Mouse (Mus musculus): ENCODE measurements around the gene Tnnc2. TPM values are rescaled to one million over a fixed set of nuclear protein-coding genes. Genes with fewer than 3 reads are reported as not detected.
A peak's percentile ranks its signal among the peaks of the same experiment; 100 is the strongest.

The Tnnc2 gene
- polyA plus RNA-seq, 1 experiment, result not detected

- H3K4me3 ChIP-seq (ENCODE audit: extremely low read depth, insufficient read depth, insufficient read length), result peak within 1 kb of the TSS; percentile 97
- H3K27ac ChIP-seq (ENCODE audit: insufficient read depth, low read length), result peak within 1 kb of the TSS; percentile 84
- WGBS, result 1% methylated on average over 32 of the region's 32 CpGs
- H3K36me3 ChIP-seq (ENCODE audit: control insufficient read depth, insufficient read depth, low read length), result peaks cover 25% of the 10 kb centered on the region
- peak; percentile 93 to 99 for DNase-seq (ENCODE audit: low read depth in 1 of 2, low spot score in 2 of 2)
- no peak for TF ChIP-seq CTCF (IDR thresholded peaks at IDR 0.05; ENCODE audit: extremely low read depth, insufficient read depth, insufficient read length, insufficient replicate concordance)
- peak; percentile 73 for TF ChIP-seq POLR2A (IDR thresholded peaks at IDR 0.05; ENCODE audit: low read depth, low read length)
- no peaks in the 10 kb centered on the region for H3K4me1 ChIP-seq (ENCODE audit: control insufficient read depth, insufficient read depth, insufficient read length)
- H3K27me3 ChIP-seq (ENCODE audit: control insufficient read depth, insufficient read depth, low read length), result no peaks in the 10 kb centered on the region
These were observed 42.9 kb upstream of the Tnnc2 start, which contains the start of gene Zswim1 for GRCm38 (mm10) chr2:164822636-164823165. Gene Zswim1 (plus strand): TSS chr2:164822686.

- 92% methylated on average over 6 of the region's 6 CpGs for WGBS
These were observed 41.3 kb upstream of the Tnnc2 start for GRCm38 (mm10) chr2:164821060-164821459.

GRCm38 (mm10) chr2:164817703-164818102 is 37.9 kb upstream of the Tnnc2 start:
- Histone ChIP-seq H3K36me3 (ENCODE audit: control insufficient read depth, insufficient read depth, low read length) (peaks cover 6% of the 10 kb centered on the region; the same call in 1 of the 2 replicates), H3K27me3 (ENCODE audit: control insufficient read depth, insufficient read depth, low read length) (no peaks in the 10 kb centered on the region), H3K4me3 (ENCODE audit: extremely low read depth, insufficient read depth, insufficient read length) (no peak overlapping the region), H3K4me1 (ENCODE audit: control insufficient read depth, insufficient read depth, insufficient read length) (no peaks in the 10 kb centered on the region), H3K27ac (ENCODE audit: insufficient read depth, low read length) (no peak overlapping the region)
- 90% methylated on average over 5 of the region's 5 CpGs for WGBS
- DNase-seq (ENCODE audit: low read depth in 1 of 2, low spot score in 2 of 2), result no peak
- no peak for TF ChIP-seq POLR2A (IDR thresholded peaks at IDR 0.05; ENCODE audit: low read depth, low read length)
- TF ChIP-seq CTCF (IDR thresholded peaks at IDR 0.05; ENCODE audit: extremely low read depth, insufficient read depth, insufficient read length, insufficient replicate concordance), result no peak

More at GRCm38 (mm10) chr2:164821060-164821459, 41.3 kb upstream of the Tnnc2 start:
- Histone ChIP-seq H3K4me3 (ENCODE audit: extremely low read depth, insufficient read depth, insufficient read length) (no peak overlapping the region), H3K27ac (ENCODE audit: insufficient read depth, low read length) (no peak overlapping the region), H3K4me1 (ENCODE audit: control insufficient read depth, insufficient read depth, insufficient read length) (no peaks in the 10 kb centered on the region), H3K36me3 (ENCODE audit: control insufficient read depth, insufficient read depth, low read length) (peaks cover 19% of the 10 kb centered on the region), H3K27me3 (ENCODE audit: control insufficient read depth, insufficient read depth, low read length) (no peaks in the 10 kb centered on the region)
- DNase-seq (ENCODE audit: low read depth in 1 of 2, low spot score in 2 of 2), result no peak
- TF ChIP-seq CTCF (IDR thresholded peaks at IDR 0.05; ENCODE audit: extremely low read depth, insufficient read depth, insufficient read length, insufficient replicate concordance) (no peak), POLR2A (IDR thresholded peaks at IDR 0.05; ENCODE audit: low read depth, low read length) (no peak)

DNA sequence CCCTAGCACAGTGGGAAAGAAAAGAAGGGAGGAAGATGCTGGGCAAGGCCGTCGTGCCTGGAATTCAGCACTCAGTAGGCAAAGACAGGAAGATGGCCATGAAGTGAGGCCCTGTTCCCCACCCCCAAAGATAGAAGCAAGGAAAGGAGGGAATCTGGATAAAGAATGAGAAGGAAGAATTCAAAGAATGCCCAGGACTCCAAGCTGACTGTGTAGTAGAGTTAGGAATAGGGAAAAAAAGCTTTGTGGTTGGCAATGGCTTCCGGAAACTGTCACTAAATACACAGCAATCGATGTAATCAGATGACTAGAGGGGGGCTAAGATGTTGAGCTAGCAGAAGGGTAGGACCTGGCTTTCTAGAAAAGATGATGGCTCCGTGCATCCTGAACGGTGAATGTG is 37.4 kb upstream of the Tnnc2 start:
- Histone ChIP-seq H3K4me1 (ENCODE audit: control insufficient read depth, insufficient read depth, insufficient read length) (no peaks in the 10 kb centered on the region), H3K27ac (ENCODE audit: insufficient read depth, low read length) (no peak overlapping the region), H3K4me3 (ENCODE audit: extremely low read depth, insufficient read depth, insufficient read length) (no peak overlapping the region), H3K36me3 (ENCODE audit: control insufficient read depth, insufficient read depth, low read length) (peaks cover 6% of the 10 kb centered on the region; the same call in 1 of the 2 replicates), H3K27me3 (ENCODE audit: control insufficient read depth, insufficient read depth, low read length) (no peaks in the 10 kb centered on the region)
- TF ChIP-seq CTCF (IDR thresholded peaks at IDR 0.05; ENCODE audit: extremely low read depth, insufficient read depth, insufficient read length, insufficient replicate concordance) (no peak), POLR2A (IDR thresholded peaks at IDR 0.05; ENCODE audit: low read depth, low read length) (no peak)
- no peak for DNase-seq (ENCODE audit: low read depth in 1 of 2, low spot score in 2 of 2)
- 91% methylated on average over 6 of the region's 6 CpGs for WGBS

GRCm38 (mm10) chr2:164815821-164816220 is 36.1 kb upstream of the Tnnc2 start:
- WGBS, result 92% methylated on average over 8 of the region's 8 CpGs
- Histone ChIP-seq H3K27ac (ENCODE audit: insufficient read depth, low read length) (no peak overlapping the region), H3K4me3 (ENCODE audit: extremely low read depth, insufficient read depth, insufficient read length) (no peak overlapping the region), H3K27me3 (ENCODE audit: control insufficient read depth, insufficient read depth, low read length) (no peaks in the 10 kb centered on the region), H3K4me1 (ENCODE audit: control insufficient read depth, insufficient read depth, insufficient read length) (no peaks in the 10 kb centered on the region), H3K36me3 (ENCODE audit: control insufficient read depth, insufficient read depth, low read length) (0 out of 2 replicates have a peak, but pooled peaks cover 3% of the 10 kb centered on the region)
- DNase-seq (ENCODE audit: low read depth in 1 of 2, low spot score in 2 of 2), result no peak
- TF ChIP-seq CTCF (IDR thresholded peaks at IDR 0.05; ENCODE audit: extremely low read depth, insufficient read depth, insufficient read length, insufficient replicate concordance) (no peak), POLR2A (IDR thresholded peaks at IDR 0.05; ENCODE audit: low read depth, low read length) (no peak)

- Histone ChIP-seq H3K36me3 (ENCODE audit: control insufficient read depth, insufficient read depth, low read length) (0 out of 2 replicates have a peak, but pooled peaks cover 2% of the 10 kb centered on the region), H3K27me3 (ENCODE audit: control insufficient read depth, insufficient read depth, low read length) (no peaks in the 10 kb centered on the region), H3K4me1 (ENCODE audit: control insufficient read depth, insufficient read depth, insufficient read length) (no peaks in the 10 kb centered on the region), H3K4me3 (ENCODE audit: extremely low read depth, insufficient read depth, insufficient read length) (no peak overlapping the region), H3K27ac (ENCODE audit: insufficient read depth, low read length) (no peak overlapping the region)
- DNase-seq (ENCODE audit: low read depth in 1 of 2, low spot score in 2 of 2), result no peak
- TF ChIP-seq POLR2A (IDR thresholded peaks at IDR 0.05; ENCODE audit: low read depth, low read length), result no peak
- TF ChIP-seq CTCF (IDR thresholded peaks at IDR 0.05; ENCODE audit: extremely low read depth, insufficient read depth, insufficient read length, insufficient replicate concordance), result no peak
- WGBS, result 63% methylated on average over 5 of the region's 5 CpGs
These were observed 35.6 kb upstream of the Tnnc2 start for GRCm38 (mm10) chr2:164815348-164815747.

DNA sequence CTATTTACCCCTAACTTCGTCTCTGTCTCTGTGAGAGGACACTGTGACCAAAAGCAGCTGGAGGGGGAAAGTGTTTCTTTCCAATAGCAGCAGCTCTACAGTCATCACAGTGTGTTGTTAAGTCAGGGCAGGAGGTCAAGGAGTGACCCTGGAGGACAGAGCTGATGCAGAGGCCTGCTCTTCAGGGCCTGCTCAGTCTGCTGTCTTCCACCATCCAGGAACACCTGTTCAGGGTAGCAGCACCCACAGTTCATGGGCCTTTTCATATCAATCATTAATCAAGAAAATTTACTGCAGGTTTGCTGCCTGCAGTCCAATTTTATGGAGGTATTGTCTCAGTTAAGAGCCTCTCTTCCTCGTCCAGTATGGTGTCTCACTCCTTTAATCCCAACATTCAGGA is 33.8 kb upstream of the Tnnc2 start:
- no peak overlapping the region for H3K27ac ChIP-seq (ENCODE audit: insufficient read depth, low read length)
- no peaks in the 10 kb centered on the region for H3K4me1 ChIP-seq (ENCODE audit: control insufficient read depth, insufficient read depth, insufficient read length)
- H3K36me3 ChIP-seq (ENCODE audit: control insufficient read depth, insufficient read depth, low read length), result 0 out of 2 replicates have a peak, but pooled peaks cover 1% of the 10 kb centered on the region
- no peak overlapping the region for H3K4me3 ChIP-seq (ENCODE audit: extremely low read depth, insufficient read depth, insufficient read length)
- TF ChIP-seq POLR2A (IDR thresholded peaks at IDR 0.05; ENCODE audit: low read depth, low read length), result no peak
- TF ChIP-seq CTCF (IDR thresholded peaks at IDR 0.05; ENCODE audit: extremely low read depth, insufficient read depth, insufficient read length, insufficient replicate concordance), result no peak
- DNase-seq (ENCODE audit: low read depth in 1 of 2, low spot score in 2 of 2), result no peak
- 84% methylated on average over 2 of the region's 2 CpGs for whole genome bisulfite sequencing
- H3K27me3 ChIP-seq (ENCODE audit: control insufficient read depth, insufficient read depth, low read length), result no peaks in the 10 kb centered on the region

All from spleen, adult 2 months (tissue).